Mouse (Mus musculus) spleen, adult 12 weeks (tissue): ENCODE results near the gene Psmb4.
"Not testable (repeated sequence)": the region's sequence is repeated elsewhere in the genome, so short reads cannot be mapped to it uniquely, and the experiment has no call there.

Experiments used
- DNase-seq: peaks from one replicate; pipeline ENCODE4 v3.0.0; 2022; ENCODE audit warnings: low spot score

The Psmb4 gene

DNA sequence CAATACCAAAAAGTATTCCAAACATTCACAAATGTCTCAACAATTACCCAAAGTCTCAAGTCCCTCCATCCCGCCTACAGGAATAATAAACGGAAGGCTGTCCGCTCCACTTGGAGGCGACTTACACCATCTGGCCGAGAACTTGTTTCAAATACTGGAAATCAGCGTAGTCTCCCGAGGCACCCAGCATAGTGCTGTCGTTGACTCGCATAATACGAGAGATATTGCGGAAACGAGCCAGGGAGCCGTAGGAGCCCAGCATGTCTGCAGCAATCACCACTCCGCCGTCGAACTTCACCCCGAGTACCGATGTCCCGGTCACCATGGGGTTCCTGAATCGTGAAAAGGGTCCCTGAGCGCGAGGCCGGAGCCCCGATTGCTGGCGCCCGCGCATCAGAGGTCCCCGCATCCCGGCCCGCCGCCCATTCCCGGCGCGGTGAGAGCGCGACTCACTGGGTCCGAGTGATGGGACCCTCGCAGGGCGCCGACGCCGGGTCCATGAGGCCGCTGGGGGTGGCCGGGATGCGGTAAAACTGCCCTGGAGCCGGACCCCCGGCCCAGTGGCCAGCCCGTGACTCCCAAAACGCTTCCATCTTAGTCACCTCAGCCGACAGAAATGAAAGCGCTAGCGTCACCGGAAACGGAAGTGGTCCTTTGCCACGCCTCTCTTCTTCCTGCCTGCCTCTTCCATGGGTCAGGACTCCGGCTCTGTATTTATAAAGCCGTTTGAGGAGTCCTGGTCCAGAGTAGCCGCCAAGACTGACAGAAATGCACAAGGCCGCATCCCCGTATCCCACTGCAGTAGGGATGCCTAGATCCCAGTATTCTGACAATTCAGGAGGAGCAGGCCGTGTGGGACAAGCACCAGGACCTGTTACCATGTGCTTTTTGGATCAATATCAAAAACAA lies at the start of gene Psmb4:
Gene Psmb4, minus strand, starts transcription at position 646 of the 909 bp plus-strand sequence.
- peak; percentile 79 for DNase-seq

DNA sequence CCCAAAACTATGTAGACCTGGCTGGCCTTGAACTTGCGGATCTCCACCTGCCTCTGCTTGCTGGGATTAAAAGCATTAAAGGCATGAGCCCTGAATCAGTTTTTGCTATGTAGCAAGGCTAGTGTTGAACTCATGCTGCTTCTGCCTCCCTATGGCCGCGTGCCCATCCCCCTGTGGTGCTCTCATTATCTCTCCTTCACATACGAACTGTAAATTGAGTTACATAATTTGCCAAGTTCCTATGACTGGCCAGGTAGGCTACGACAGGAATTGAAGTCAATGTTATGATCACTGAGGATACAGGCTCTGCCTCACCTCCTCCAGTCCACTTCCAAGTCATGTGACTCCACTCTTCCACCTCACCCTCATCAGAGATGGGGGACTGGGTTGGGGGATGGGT lies 49.4 kb upstream of the Psmb4 start:
- not testable (repeated sequence) for DNase-seq

DNA sequence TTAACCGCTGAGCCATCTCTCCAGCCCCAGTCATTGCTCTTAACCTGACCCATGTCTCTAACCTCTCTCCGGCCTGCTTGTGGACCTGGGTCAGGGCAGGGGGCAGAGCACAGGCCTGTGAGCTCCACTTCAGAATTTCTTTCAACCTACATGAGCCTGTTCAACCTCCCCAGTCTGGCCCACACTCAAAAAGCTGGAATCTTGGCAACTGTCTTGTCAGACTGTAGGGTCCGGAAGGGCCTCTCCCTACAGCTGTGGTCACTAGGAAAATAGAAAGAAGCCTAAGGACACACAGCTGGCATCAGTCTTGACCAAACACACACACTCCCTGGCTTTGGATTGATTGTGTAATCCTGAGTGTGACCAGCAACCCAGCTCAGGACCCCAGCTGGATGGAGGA lies 48.6 kb upstream of the Psmb4 start:
- DNase-seq, result not testable (repeated sequence)

DNA sequence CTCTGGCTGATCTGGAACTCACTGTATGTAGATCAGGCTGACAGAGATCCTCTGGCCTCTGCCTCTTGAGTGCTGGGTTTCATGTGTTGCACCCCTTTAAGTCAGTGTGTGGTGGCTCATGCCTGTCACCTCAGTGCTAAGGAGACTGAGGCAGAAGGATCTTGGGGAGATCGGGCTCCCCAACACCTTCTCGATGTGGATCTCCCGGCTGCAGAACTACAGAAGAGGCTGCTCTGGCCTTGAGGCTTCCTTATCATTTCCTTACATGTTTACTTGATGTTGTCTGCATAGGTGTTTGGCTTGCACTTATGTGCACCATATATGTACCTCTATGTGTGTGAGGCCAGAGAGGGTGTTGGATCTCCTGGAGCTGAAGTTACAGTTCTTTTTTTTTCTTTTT lies 47.8 kb upstream of the Psmb4 start:
- DNase-seq, result not testable (repeated sequence)

DNA sequence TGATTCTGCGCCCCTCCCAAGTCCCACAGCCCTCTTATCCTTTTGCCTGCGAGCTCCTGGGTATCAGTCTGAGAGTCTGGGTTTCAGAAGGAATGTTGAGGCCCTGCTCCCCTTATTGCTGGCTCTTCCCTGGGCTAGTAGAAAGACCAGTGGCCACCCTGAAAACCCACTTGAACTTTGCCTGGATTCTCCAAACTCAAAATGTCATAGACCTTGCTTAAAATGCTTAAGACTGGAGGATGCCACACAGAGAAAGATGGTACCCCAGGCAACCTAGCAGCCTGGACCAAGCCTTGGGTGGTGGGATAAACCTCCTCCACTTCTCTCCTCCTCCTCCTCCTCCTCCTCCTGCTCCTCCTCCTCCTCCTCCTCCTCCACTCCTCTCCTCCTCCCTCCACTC lies 46.8 kb upstream of the Psmb4 start:
- not testable (repeated sequence) for DNase-seq

DNA sequence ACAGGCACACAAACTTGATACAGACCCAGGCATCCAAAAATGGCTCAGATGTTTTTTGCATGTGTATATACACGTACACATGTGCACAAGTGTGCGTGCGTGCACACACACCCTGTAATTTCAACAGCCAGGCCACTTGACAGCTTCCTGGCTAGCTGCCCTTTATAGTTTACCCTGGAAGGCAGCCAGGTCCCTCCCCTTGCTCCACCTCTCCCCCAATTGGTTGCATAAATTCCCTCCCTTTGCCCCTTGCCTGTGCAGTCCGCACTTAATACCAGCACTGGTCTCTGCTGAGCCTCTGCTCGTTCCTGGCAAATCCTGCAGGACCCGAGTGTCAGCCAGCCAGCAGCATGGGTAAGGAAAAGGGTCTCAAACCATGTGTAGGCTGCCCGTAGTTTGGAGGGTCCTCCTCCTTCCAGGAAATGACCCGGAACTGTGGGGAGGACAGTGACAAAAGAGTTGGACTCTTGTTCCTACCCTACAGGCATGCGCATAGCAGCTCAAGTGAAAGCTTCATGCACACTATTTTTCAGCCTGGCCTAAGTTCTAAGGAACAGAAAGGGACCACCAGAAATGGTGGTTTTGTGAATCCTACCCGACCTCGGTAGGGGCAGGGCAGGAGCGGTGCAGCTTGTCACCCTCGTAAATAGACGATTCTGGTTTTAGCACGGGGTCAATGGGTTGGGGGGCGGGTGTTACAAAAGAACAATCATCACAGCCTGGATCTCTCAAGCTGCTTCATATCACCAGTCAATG lies 46.2 kb upstream of the Psmb4 start, which contains the start of gene Selenbp1:
Gene Selenbp1, plus strand, starts transcription at position 248 of the 756 bp plus-strand sequence.
- DNase-seq, result peak; percentile 85

DNA sequence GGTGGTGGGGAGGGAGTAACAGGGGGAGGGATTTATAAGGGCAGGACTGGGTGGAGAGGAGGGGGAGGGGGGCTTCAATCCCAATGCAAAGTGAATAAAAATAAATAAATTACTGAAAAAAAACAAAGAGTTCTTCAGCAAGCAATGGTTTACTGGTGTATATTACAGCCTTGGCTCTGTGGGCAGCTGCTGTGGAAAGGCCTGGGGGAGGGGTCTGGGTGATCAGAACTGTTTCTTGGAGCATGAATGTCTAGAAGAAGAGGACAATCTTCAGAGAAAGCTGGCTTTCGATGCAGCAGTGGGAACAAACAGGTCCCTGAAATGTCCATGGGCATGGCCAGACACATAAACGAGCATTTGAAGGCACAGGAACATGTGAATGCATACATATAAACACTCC lies 45.5 kb upstream of the Psmb4 start:
- not testable (repeated sequence) for DNase-seq

DNA sequence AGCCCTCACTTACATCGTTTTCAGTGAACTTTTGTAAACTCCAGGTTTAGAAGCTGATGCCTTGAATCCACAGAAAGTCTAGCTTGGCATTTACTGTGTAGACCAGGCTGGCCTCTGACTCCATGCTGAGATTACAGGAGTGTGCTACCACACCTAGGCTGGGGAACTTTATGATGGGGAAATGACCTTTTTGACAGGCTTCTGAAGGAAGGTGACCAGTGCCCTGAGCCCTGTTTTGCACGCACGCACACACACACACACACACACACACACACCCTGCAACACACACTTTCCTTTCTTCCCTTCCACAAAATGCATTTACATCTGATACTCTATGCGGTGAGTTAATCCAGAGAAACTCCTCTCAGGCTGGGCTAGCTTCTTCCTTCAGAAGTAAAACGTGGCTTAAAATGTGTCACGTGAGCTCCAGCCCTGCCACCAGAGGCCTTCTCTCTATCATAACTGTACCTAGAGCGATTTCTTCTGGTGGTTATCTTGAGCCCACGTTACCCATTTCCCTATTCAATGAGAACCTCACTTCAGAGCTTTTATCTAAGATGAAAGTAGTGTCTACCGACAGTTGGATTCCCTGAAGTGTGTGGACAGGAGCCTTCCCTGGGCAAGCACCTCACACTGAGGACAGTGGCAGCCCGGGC lies 44.8 kb upstream of the Psmb4 start:
- DNase-seq, result not testable (repeated sequence)

DNA sequence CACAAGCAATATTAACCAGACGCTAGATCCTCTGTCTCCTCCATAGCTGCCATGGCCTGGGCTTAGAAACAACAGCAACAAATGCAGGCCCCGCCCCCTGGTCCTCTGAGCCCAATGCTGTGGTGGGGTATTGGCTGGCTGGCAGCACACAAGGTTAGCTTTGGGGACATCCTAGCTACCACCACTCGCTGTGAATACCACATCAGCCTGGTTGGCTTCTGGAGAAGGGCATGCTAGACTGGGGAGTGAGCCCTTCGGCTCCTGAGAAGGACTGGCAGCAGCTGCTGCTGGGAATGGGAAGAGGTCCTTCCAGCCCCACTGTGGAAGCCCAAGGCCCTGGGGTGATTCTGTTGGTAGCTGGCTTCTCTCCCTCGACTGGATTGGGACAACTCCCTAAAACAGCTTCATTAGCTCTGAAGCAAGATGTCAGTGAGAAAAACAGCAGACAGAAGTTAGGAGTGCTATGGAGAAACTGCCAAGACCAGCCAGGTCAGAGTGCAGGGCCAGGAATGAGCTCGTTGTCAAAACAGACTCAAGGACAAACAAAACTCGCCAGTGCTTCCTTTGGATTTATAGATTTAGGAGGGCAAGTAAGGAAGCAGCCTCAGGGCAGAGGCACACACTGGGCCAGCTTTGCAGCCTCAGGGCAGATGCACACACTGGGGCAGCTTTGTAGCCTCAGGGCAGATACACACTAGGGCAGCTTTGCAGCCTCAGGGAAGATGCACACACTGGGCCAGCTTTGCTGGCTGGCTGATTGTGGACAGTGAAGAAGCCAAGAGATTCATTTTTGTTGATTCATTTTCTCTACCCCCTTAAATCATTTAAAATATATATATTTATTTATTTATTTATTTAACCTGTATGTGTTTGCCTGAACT lies 43.9 kb upstream of the Psmb4 start:
- DNase-seq, result not testable (repeated sequence)

DNA sequence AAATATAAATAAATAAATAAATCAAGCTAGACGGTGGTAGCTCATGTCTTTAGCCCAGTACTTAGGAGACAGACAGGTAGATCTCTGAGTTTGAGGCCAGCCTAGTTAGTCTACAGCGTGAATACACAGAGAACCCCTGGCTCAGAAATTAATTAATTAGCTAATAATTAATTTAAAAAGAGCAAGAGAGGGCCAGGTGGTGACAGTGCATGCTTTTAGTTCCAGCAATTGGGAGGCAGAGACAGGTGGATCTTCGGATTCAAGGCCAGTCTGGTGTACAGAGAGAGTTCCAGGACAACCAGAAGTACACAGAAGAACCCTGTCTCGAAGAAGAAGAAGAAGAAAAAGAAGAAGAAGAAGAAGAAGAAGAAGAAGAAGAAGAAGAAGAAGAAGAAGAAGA lies 42.2 kb upstream of the Psmb4 start:
- not testable (repeated sequence) for DNase-seq

DNA sequence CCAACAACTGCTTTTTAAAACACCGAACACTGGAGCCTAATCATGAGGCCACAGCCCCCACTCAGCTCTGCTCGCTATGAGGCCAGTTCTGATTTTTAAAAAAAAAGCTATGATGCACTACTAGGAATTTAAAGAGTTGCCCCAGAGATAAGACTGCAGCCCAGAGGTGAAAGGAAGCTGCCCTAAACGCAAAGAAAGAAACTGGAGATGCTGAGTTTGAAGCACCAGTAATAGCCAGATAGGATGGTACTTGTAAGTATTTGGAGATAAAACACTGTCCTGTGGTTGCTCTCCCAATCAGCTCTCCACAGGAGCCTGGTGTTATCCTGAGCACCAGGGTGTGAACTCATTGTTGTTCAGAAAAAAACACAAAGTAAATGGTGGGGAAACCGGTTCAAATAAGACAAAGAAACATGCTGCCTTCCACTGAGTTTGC lies 39.6 kb upstream of the Psmb4 start:
- DNase-seq, result not testable (repeated sequence)

DNA sequence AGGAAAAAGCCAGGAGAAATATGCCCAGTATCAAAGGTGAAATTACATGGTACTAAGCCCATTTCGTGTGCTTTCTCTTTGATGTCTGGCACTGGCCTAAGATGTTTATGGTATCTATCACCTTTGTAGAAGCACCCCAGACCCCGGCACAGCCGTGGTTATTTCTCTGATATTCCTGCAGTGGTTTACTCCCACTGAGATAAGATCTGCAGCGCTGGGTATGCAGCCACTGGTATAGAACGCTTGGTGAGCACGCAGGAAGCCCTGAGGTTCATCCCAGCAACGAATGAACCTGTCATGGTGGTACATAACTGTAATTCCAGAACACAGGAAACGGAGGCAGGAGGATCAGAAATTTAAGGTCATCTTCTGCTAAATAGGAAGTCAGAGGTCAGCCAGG lies 37.9 kb upstream of the Psmb4 start:
- no peak for DNase-seq

DNA sequence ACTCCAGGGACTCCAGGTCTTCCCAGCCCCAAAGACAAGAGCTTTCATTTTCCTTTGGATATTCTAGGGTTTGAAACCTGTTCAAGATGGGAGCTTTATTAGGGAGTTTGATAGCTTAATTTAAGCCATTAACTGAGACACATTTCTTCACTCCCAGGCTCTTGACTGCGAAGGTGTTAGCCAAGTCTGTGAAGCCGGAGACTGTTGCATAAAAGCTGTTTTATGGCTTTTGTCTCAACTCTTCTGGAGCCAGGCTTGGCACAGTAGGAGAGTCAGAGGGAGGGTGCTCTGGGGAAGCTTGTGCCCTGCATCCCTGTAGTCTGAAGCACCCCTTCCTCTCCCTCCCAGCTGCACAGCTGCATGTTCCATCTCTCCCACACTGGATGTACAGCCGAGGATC lies 35.6 kb upstream of the Psmb4 start:
- no peak for DNase-seq

DNA sequence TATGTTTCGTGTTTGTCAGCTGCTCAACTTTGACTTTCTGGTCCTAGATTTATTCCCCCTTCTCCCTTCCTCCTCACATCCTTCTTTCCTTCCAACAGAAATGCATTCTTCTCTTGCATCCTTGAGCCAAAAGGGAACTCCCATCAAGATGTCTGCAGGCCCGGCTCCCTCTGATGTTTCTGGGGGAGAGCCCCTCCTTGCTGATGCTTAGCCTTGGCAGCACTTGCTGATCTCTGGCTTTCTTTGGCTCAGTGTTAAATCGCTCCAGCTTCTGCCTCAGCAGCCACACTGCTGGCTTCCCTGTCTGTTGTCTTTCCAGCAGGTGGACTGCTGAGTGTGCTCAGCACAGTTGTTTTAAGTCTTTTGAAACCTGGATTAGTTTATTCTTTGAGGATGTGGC lies 34.3 kb upstream of the Psmb4 start:
- no peak for DNase-seq

DNA sequence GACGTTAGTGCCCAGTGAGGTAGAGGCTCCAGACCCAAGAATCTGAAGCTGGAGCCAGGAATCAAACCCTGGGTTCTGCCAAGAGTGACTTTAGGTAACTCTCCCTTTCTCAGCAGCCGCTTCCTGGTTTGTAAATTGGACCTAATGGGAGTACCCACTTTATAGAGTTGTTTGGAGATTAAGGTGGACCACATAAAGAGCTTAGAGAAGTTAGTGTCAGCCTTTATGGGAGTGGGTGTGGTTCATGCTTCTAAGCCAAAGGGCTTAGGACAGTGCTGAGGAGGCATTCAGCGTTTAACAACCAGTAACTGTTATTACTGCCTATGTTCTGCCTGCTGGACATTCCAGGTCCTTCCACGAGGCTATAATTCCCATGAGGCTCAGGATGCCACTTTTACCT lies 32.1 kb upstream of the Psmb4 start:
- no peak for DNase-seq

DNA sequence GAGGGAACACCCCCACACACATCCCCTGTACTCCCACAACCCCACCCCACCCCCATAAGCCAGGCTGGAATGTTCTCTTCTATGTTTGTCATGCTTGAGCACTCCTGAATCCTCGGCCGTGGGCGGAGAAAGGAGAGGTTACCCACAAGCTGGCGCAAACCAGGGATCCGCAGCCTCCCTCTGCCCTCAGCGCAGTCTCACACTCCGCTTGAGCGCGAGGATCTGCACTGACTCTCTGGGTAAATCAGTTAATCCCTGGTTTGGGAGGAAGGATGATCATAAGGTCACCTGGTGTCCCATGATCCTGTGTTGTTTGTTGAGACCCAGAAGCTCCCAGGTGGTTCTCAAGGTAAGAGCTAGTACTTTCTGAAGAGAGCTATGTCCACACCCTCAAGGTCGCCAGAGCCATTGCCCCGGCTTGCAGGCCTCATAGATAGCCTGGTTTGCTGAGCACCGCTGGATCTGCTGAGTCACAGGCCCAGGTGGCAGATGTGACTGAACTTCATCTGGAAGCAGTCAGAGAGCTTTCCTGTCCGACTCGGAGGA lies 31.1 kb upstream of the Psmb4 start:
- DNase-seq, result no peak

DNA sequence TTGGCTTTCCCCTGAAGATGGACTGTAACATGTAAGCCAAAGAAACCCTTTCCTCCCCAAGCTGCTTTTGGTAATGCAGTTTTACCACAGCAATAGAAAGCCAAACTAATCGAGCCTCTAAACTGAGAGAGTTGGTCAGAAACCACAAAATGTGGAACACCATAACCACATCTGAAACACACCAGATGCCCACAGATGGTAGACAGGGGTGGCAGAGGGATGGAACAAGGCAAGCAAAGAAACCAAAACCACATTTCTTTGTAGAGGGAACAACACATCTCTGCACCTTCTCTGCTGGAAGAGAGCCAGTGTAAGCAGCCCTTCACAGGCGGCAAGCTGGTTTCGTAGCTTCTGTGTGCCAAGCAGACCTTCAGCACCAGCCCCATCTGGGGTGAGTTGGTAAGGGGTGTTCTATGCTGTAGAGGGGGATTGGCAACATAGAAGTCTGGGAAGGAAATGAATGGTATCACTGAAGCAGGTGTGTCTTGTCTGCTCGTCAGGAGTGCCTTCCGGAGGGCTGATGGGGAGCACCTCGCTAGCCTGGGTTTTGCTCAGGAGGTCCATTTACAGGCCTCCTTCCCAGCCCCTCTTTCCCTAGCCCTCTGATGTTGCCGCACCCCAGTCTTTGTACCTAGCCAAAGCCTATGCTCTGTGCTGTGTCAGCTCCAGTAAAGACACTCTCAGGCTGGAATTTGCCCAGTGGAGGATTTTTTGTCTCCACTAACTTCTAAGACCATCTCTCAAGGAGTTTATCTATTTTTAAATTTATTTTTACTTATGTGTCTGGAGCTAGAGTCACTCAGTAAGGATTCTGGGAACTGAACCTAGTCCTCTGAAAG lies 29.4 kb upstream of the Psmb4 start:
- no peak for DNase-seq

DNA sequence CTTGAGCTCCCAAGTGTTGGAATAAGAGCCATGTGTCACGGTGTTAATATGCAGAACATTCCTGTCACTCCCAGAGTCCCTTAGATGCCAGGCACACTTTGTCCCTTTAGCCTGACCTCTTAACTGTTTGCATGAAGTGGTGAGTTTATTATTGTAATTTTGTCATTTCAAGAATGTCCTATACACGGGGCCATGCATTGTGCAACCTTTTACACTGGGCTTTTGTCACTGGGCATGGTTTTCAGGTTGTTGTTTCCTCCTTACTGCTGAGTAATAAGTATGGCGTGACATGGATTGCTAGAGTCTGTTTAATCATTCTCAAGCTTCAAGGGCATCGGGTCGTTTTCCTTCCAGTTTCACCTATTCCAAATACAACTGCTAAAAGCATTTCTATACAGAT lies 27.0 kb upstream of the Psmb4 start:
- DNase-seq, result no peak

DNA sequence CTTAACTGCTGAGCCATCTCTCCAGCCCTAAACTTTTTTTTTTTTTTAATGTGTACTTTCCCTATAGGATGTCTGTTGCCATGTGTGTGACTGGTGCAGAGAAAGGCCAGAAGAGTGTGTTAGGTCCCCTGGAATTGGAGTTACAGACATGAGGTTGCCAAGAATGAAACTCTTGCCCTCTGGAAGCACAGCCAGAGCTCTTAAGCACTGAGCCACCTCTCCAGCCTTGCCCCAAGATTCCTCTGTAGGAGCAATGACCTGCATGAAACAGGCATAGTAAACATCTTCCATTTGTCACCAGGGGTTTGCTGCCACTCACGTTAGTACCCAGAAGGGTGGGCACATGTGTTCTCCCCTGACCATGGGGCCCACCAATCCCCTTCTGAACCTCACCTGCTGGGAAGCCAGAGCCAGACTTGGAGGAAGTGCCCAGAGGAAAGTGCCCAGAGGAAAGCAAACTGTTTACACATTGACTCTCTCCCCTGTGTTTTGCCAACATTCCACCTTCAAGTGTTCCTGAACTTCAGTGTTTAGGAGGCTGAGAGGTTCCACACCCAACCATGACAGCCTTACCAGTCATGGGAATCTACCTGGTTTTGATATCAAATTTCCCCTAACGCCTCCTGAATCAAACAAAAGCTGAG lies 24.4 kb upstream of the Psmb4 start:
- no peak for DNase-seq

DNA sequence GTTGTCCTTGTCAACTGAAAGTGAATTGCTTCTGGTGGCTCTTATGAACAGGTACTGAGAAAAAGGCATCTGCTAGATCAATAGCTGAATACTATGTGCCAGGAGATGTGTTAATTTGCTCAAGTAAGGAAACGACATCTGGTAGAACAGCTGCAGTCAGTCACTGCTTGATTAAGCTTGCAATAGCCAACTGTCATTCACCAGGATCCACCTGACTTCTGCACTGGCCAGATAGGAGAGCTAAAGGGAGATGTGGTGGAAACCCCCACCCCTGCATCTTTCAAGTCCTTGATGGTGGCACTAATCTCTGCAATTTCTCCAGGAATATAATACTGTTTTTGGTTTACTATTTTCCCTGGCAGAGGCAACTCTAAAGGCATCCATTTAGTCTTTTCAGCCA lies 19.7 kb upstream of the Psmb4 start:
- no peak for DNase-seq
